Mouse (Mus musculus): ENCODE data around the gene Ccl9.

GRCm38 (mm10) chr11:83606396-83606795 is 28.0 kb upstream of the Ccl9 start:
- TF ChIP-seq CTCF (IDR thresholded peaks at IDR 0.05; ENCODE audit: low read depth, low read length) (no peak), POLR2AphosphoS5 (IDR thresholded peaks at IDR 0.05; ENCODE audit: insufficient replicate concordance, low read depth, low read length) (no peak), TAL1 (conservative IDR thresholded peaks at IDR 0.05; ENCODE audit: low read depth, low read length) (no peak), GATA2 (IDR thresholded peaks at IDR 0.05; ENCODE audit: borderline replicate concordance, low read depth, low read length) (no peak), GATA1 (IDR thresholded peaks at IDR 0.05; ENCODE audit: borderline replicate concordance, low read length) (no peak)
